Mouse (Mus musculus) layer of hippocampus, adult 8-10 months (tissue): ENCODE results near the gene Olfr346. TPM values are rescaled to one million over a fixed set of nuclear protein-coding genes. Genes with fewer than 3 reads are reported as not detected.

ENCODE experiments used
- DNase-seq, 2 experiments: peaks; one replicate each; pipeline ENCODE4 v3.0.0; 2022; ENCODE audit warnings: low spot score in 2 of 2
- total RNA-seq, 4 experiments: library from RNA; stranded (reverse); gene quantifications; 2 replicates each; pipeline ENCODE4 v1.2.4; 2022

Olfr346 gene
- not detected for total RNA-seq

DNA sequence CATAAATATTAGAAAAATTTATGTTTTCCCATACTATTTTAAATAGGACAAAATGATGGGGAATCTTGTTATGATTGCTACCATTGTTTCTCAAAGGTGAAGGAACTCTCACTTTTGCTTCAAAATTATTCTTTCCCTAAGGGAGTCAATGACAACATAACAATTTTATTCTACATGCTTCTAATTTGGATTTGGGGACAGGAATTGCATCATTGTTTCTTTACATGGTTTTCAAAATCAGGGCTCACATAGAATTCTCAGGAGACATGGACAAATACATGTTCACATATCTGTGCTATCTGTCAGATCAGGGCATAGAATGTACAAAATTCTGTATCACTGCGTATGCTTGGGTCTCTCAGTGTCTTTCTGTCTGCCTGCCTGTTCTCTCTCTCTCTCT lies at the start of gene Olfr346:
Gene Olfr346 (plus strand): TSS at position 301 of the 400 bp plus-strand sequence.
- no peak for DNase-seq

DNA sequence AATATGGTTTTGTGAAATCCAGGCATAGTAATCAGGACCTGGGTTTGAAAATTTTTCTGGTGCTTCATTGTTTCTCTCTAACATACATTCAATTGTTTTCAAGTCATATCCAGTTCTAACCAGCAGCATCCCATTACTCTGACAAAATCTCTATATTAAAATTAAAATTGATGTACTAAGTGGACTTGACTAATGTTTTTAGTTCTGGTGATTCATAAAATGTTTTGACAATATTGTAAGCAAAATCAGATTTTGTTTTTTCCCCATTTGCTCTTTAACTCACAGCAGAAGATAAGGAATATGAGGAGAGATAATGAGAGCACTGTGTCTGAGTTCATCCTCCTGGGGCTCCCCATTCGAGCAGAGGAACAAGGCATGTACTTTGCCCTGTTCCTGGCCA lies 45.8 kb upstream of the Olfr346 start, which contains the start of gene Olfr345:
Gene Olfr345 (plus strand): TSS at position 301 of the 400 bp plus-strand sequence.
- DNase-seq, result no peak

DNA sequence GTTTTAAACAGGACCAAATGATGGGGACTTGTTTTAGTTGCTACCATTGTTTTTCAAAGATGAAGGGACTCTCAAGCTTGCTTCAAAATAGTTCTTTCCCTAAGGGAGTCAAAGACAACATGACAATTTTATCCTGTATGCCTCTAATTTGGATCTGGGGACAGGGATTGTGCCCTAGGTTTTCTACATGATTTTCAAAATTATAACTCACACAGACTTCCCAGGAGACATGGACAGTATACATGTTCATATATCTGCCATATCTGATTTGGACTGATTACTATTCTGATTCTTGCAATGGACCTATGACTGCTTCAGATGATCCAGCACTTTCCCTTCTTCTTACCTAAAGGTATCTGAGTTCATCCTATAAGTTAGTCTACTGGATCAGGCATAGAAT lies 46.0 kb downstream of the Olfr346 start, which contains the start of gene Olfr347:
Gene Olfr347 (plus strand): TSS at position 301 of the 400 bp plus-strand sequence.
- no peak for DNase-seq

DNA sequence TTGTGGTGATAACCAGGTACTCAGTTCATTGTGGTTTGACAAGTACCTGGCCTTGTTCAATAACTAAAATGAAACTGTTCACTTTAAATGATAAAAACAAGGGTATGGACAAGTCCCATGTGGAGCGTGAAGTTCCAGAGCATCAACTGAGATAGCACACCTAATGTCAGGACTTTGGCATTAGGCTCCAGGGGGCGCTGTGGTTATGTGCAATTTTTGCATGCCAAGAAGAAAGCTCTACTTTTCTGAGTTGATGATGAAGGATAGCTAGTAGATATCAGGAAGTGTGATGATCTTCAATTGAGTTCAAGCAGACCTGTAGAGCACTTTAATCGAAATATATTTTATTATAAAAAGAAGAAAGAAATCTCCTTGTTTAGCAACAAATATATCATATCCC lies 50.6 kb downstream of the Olfr346 start:
- no peak for DNase-seq

Other genes with a start within 250 kb of the Olfr346 start
- gene Olfr340, start 233.2 kb upstream of the Olfr346 start, total RNA-seq, result not detected
- gene Olfr341, start 203.3 kb upstream of the Olfr346 start, total RNA-seq, result not detected
- gene Olfr342, start 160.8 kb upstream of the Olfr346 start, total RNA-seq, result not detected
- under 1 TPM in 2 of 4 experiments, not detected in 2; 0.06 to 0.07 TPM for gene Olfr344, start 119.1 kb upstream of the Olfr346 start, total RNA-seq
- gene Olfr345, start 45.7 kb upstream of the Olfr346 start, total RNA-seq, result not detected
- not detected for gene Olfr347, start 46.1 kb downstream of the Olfr346 start, total RNA-seq
- gene Olfr348, start 98.5 kb downstream of the Olfr346 start, total RNA-seq, result not detected
- gene Olfr50, start 104.8 kb downstream of the Olfr346 start, total RNA-seq, result not detected
- not detected for gene Olfr3, start 131.2 kb downstream of the Olfr346 start, total RNA-seq
- gene Olfr350, start 160.5 kb downstream of the Olfr346 start, total RNA-seq, result not detected
- under 1 TPM in 1 of 4 experiments, not detected in 3; 0.16 TPM for gene Olfr351, start 176.9 kb downstream of the Olfr346 start, total RNA-seq
- gene Olfr352, start 182.7 kb downstream of the Olfr346 start, total RNA-seq, result not detected
- not detected for gene Olfr353, start 207.1 kb downstream of the Olfr346 start, total RNA-seq
- gene Olfr354, start 219.9 kb downstream of the Olfr346 start, total RNA-seq, result not detected
- not detected for gene Olfr355, start 243.1 kb downstream of the Olfr346 start, total RNA-seq